Mouse (Mus musculus) WW6 (cell line): ENCODE measurements around the gene Serpina6.
"Not testable (repeated sequence)": the region's sequence is repeated elsewhere in the genome, so short reads cannot be mapped to it uniquely, and the experiment has no call there.

ENCODE experiments used
- DNase-seq: peaks from one replicate; pipeline ENCODE4 v3.0.0-alpha.2; 2013; ENCODE audit warnings: low read depth, low spot score

Gene Serpina6

DNA sequence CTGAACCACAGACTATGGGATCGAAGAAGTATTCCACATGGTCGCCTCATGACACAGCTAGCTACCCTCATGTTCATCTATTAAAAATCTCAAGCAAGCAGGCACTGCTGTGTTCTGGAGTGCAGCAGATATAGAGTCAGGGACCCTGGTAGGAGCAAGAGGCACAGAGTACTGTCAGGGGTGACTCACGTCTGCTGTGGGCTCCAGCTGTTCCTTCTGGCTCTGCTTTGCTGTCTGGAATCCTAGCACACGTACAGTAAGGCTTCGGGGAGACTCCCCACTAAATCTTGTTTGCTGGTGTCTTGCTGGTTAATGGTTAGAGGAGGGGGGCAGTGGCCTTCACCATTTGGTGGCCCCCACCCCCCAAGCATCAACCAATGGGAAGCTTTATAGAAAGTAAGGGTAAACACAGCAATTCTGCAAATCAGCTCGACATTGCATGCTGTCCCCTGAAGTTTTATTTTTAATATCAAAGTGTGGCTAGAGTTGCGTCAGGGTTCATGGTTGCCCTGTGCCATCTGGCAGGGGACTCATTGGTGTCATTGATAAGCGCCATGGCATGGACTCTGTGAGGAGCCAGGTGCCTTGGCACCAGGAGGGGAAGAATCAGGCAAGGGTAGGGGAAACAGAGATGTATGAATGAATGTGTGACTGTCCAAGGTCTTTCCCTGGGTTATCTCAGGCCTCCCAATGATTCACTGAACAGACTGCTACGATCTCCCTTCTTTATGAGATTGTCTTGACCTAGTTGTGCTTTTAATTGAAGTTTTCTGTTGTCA lies at the start of gene Serpina6:
Gene Serpina6 (minus strand): TSS at position 365 of the 779 bp plus-strand sequence.
- no peak for DNase-seq

DNA sequence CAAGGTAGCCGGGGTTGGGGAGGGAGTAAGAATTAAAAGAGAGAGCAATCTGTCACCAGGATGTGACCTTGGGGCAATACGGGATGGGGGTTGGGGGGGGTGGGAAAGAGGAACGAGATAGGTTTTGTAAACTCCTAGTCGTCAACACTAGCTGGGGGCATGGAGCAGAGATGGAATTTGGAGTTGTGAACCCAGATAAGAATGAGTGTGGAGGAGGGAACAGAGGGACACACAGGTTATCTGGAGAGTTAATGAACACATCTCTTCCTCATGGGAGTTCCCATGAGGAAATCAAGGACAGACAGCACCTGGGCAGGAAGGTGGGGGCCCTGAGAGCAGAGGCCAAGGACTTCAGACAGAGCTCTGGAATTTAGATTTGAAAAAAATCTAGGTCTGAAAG lies 49.1 kb upstream of the Serpina6 start:
- DNase-seq: no peak

DNA sequence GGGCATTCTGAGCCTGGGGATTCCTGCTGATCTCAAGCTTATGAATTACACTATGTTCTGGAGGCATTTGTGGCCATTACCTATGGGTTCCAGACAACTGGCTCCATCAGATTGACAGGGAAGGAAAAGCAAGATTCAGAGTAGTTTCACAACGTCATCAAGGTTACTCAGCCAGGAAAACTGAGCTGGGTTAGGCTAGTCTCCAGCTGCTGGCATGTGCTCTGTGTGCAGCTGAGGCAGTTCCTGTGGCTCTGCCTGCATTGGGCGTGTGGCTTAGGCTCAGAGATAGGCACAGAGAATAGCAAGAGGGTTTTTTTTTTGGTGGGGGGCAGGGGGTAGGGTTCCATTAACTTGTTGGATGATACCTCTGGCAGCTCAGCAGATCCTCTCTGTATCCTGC lies 48.5 kb upstream of the Serpina6 start:
- no peak for DNase-seq

DNA sequence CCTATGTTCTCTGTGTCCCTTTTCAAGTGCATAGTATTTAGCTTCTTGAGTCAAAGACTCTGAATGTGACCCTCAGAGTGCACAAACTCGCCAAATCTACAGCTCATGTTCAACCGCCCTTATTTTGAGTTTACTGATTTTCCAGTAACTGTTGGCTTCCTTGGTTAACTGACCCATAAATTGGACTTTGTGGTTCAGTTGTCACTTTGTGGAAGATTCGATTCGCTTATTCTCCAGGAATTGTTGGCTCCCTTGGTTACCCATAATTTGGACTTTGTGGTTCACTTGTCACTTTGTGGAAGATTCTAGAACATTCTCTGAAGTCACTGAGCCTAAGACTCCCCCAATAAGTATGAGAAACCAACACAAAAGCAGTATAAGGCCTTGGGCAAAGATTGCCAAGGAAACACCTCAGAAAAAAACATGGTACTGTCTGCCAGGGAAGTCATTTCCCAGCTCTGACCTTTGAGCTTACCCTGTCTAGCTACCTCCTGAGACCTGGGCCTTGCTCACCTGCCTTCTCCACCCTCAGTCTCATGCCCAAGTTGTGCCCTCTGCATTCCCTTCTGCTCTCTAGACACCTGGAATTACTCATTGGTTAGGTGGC lies 43.2 kb upstream of the Serpina6 start:
- DNase-seq: no peak

DNA sequence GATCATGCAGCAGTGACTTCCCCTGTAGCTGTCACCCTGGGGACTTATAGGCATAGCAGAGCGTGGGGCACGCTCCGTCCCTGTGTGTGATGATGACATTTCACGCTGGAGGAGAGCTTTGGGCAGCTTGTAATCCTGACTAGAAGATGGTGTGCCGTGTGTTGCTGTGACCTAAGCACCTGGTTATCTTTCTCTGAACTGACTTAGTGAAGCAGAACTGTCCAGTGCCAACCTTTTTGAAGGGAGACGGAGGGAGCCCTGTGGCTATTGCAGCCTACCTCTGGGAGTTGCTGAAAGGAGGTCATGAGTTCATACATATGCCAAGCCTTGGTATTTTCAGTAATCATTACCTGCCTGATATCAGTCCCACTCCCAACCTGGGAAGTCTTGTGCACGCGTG lies 38.4 kb upstream of the Serpina6 start, which contains the start of gene Serpina1f:
Gene Serpina1f (minus strand): TSS at position 101 of the 400 bp plus-strand sequence.
- no peak for DNase-seq

DNA sequence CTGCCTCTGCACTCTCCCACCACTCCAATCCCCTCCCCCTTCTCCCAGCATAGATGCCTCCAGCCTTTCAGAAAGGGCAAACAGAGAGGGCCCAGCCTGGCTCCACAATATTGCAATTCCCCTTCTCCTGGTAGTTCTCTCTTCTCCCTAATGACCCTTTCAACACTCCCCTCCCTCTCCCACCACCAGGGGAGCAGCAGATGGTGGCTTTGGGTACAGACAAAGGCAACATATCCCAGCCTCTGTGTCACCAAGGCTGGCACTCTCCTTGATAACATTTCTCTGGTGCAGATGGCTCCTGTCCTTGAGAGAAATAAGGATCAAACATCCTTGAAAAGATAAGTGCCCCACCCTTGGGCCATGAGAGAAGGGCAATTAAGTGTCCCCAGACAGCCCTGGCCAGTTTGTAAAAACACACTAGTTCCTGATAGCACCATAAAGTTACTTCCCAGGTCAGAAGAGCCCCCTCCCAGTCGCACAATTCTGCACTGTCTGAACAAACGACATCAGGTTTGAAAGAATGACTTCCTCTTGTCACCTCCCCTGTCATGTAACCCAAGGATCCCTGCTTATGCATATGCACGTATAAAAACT lies 31.3 kb upstream of the Serpina6 start:
- no peak for DNase-seq

DNA sequence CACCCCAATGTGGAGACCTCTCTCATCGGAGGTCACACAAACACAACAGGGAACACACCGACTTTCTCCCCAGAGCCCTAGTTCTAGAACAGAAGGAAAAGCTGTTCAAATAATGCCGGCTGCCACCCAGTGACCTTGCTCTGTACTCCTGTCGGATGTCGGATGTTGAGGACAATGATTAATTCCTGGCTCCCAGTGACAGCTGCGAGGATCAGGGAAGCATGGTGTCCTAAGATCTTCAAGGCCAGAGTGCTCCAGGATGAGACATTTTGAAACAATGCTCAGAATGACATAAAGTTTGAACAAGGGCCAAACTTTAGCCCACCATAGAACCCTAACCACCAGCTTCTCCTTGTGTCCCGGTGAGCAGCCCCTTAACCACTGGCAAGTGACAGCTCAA lies 30.0 kb upstream of the Serpina6 start:
- no peak for DNase-seq

DNA sequence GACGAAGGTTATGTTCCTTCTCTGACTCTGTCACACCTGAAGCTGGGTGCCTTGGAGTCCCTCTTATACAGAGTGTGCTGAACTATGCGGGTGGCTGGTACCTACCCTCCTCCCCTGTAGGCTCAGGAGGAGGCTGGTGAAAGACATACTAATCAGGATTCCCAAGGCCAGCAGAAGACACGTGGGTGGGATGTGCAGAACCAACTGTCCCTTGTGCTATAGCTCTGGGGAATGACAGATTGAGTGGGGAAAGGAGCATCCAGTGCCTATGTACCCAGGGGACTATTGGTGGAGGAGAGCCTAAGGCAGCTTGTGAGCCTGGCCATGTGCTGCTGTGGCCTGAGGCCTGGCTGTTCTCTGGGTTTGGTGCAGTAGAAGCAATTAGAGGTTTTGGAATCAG lies 29.0 kb upstream of the Serpina6 start:
- DNase-seq: no peak

DNA sequence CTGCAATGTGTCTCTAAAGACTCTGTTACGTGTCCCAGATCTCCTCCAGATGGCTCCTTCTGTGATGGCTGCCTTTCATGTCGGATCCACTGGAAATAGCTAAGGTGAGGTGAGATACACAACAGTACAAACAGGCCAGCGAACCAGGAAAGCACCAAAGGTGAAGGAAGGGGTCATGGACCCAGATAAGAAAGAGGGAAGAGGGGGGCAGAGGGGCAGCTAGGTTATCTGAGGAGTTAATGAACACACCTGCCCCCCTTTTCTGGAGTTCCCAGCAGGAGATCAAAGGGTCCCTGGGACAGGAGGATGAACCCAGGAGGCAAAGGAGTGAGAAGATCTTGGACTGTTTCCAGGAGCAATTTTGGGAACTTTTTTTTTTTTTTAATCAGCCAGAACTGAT lies 28.4 kb upstream of the Serpina6 start:
- DNase-seq: no peak

DNA sequence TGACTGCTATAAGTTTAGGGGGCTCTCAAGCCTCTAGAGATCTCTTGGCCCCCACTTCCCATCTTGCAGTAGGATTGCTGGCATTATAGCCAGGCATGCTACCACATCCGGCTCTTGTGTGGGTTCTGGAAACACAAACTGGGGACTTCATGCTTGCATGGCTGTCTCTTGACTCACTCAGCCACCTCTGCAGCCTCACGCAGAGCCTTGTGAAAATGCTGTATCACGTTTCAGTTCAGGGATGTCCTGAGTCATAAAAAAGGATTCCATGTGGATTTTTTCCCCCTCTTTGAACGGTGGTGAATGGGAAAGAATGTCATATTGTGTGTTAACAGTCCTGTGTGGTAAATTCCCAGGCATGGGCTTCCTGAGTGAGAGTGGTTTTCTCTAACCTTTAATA lies 26.8 kb upstream of the Serpina6 start:
- DNase-seq: no peak

DNA sequence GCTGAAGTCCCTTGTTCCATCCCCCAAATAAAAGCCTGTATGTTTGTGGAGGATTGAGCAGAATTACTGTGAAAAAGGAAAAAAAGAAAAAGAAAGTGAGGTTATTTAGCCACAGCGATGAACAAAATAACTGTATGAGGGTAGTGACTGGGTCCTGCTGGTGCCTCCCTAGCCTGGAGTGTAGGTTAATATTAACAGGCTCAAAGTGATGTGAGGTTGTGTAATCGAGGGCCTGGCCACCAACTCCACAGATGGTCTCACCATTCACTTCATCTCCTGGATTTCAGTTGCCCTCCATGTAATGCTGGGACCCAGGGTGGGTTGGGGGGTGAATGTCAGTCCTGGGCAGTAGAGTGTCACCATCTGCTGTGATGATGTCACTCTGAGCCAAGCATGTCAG lies 24.7 kb upstream of the Serpina6 start:
- DNase-seq: no peak

DNA sequence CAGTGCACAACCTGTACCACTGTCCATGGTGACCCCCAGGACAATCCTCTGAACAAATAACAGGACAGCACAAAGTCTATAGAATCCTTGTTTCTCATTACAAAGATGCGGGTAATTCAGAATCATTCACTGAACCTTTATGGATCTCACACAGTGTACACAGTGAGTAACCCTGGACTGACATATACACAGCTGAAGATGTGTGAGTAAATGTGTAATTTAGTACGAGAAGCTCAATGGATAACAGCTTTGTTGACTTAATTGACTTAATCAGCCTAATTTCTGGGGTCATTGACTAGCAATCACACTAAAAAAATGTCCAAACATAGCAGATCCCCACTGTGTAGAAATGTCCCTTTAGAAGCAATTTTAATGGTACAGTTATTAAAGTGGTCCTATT lies 24.2 kb upstream of the Serpina6 start:
- DNase-seq: no peak

DNA sequence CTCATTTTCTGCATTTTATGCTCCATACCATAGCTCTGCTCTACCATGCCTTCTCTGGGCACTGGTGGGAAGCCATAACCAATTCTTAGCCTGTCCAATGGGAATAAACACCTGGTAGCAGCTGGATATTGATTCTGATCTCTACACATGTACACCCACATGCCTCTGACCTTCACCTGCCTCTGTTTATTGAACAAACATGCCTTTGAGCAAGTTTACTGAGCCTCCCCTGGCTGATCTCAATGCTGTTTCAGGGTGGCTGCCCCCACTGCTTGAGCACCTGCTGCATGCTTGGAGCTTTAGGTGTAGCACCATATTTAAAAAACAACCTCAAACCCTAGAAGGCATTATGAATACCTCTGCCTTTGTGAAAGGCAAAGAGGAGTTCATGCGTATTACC lies 22.8 kb upstream of the Serpina6 start:
- DNase-seq: not testable (repeated sequence)

DNA sequence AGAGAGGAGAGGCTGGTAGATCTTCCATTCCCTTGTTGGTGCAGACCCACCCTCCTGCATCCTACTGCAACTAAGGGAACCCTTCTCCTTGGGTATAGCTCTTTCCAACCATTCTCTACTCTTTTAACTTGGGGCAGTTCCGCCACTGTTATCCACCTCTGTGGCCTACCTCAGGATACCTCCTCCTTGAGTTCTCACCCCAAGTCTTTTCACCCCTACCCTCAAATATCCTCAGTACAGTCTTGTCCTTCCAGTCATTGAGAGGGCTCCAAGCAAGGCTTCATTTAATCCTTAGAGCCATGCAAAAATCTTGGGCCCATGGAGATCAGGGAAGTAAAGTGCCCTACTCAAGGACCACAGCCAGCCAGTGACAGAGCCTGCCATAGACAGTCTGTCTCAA lies 19.0 kb upstream of the Serpina6 start, which contains the start of gene Serpina16:
Gene Serpina16 (minus strand): TSS at position 101 of the 400 bp plus-strand sequence.
- no peak for DNase-seq

DNA sequence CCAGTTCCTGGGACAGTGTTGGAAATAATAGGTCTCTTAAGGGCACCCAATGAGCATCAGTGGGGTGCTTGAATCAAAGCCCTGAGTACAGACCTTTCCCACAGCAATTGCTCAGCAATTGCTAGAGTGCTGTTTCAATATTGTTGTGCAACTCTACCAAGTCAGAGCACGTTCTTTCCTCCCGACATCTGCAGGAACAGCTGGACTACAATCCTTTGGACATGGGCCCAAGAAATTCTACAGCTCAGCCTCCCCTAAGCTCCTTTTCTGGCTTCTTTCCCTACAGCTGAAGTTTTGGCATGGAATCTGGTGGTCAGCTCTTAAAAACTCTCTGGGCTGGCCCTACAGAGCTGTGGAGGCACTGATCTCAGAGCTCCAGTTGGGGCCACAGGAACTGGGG lies 16.2 kb upstream of the Serpina6 start:
- DNase-seq: no peak

DNA sequence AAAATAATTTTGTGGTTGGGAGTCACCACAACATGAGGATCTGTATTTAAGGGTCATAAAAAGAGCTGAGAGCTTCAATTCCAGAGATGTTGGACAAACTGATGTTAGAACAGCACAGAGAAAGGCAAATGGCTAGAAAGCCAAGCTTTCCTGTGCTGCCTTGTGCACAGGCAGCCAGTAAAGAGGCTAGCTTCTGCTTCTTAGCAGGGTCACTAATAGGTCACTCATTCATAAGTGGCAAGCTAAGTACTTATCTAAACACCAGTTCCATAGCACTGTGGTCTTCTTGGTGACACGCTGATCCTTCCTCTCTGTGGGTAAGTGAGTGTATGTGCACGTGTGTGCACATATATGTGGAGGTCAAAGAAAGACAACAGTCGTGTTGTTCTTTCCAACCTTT lies 14.5 kb upstream of the Serpina6 start:
- DNase-seq: no peak

DNA sequence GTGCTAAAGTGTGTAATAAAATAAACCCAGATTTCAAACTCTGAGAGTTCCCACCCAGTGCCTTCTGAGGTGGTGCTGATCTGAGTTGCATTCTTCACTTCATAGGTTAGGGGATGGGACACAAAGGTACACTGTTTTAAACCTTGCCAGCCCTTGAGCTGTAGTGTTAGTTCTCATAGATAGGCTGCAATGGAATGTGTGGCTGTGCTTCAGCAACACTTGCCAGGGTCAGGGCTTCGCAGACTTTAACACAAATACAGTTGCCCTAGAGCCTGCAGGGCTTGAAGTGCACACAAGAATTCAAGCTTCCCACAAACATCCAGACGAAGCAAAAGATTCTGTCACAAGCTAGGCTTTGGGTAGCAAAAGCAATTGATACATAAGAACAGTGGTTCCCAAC lies 14.0 kb upstream of the Serpina6 start:
- DNase-seq: no peak

DNA sequence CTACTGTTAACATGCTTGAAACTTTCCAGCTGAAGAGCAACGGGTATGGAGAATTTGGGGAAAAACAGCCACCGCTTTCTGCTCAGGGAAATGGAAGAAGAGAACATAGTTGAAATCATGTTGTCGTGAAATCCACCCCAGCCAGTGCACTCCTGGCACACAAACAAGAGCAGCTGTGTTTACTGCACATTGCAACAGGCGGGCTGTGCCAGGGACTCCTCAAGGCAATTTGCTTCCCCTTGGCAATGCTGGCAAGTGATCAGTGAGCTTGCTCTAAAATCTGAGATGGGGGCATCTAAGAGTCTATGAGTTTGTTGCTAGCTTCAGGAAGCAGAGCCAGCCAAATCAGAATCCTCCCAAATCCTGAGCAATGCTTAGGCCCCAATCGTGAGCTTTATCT lies 13.3 kb upstream of the Serpina6 start:
- DNase-seq: no peak

DNA sequence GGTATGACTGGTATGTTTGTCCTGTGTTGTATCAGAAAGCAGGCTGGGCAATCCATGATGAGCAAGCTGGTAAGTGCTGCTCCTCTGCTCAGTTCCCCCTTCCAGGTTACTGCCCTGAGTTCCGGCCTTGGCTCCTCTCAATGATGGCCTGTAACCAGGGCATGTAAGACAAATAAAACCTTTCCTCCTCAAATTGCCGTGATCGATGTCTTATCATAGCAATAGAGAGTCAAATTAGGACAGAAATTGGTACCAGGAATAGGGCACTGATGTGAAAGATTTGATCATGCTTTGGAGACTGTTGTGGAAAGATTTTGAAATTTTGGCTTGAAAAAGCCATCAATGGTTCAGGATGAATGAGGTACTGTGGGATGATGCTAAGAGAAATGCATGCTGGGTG lies 8.3 kb upstream of the Serpina6 start:
- DNase-seq: no peak

DNA sequence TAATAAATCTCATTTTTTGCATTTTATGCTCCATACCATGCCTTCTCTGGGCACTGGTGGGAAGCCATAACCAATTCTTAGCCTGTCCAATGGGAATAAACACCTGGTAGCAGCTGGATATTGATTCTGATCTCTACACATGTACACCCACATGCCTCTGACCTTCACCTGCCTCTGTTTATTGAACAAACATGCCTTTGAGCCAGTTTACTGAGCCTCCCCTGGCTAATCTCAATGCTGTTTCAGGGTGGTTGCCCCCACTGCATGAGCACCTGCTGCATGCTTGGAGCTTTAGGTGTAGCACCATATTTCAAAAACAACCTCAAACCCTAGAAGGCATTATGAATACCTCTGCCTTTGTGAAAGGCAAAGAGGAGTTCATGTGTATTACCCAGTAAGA lies 5.0 kb upstream of the Serpina6 start:
- DNase-seq: not testable (repeated sequence)

DNA sequence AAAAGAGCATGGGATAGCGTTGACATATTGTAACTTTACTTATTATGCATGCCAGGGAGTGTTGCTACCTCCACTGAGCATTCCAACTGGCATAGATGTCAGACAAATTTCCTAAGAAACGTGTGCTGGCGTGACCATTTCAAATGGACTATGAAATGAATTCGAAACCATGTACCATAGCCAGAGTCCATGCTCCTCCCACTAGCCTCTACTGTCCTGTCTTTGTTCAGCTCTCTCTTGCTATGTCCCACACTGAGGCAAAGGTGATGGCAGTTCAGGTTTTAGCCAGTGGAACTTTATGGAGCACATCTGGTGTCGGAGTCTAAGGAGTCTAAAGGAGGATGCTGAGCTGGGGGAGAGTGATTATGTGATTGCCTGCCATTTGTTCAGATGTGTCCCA lies 3.1 kb upstream of the Serpina6 start:
- DNase-seq: no peak

DNA sequence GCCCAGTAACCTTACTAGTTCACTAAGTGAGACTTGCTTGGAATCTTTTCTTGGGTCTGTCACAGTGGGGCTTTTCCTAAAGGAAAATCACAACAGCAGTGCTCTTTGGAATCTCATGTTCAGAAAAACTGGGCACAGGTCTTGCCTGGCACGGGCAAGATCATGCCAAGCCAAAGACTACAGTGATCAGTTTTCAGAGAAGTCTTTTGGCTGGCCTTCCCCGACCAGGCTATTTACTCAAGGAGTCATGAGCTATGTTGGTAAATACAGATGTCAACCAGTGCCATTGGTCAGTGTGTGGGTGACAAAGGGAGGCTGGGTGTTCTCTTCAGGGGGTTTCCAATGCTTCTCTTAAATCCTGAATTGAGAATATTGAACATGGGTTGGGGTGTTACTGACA lies 2.2 kb upstream of the Serpina6 start:
- no peak for DNase-seq

DNA sequence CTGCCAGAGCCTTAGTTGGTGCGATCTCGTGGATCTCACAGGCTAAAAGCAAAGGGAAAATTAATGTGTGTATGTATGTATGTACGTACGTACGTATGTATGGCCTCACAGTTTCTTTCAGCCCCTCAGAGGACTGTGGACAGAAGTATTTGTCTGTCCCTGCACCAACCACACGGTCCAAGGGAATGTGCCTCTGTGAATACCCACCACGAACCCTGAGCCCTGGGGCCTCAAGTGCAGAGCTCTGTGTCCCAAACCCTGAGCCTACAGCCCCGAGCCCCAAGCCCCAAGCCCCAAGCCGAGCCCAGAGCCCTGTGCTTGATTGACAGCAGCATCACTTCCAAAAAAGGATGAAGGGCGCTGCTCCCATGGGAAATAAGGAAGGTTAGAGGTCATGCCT lies 979 bp upstream of the Serpina6 start:
- DNase-seq: no peak
